Mouse (Mus musculus): Measurements from ENCODE around the gene Dact2. TPM values are rescaled to one million over a fixed set of nuclear protein-coding genes. Genes with fewer than 3 reads are reported as not detected.

The Dact2 gene
- total and polyA plus RNA-seq, 3 experiments = 0.76 to 1.4 (median 0.80) TPM

GRCm38 (mm10) chr17:14201281-14201787 lies 2.8 kb downstream of the Dact2 start:
- no peak overlapping the region for H3K9ac ChIP-seq (ENCODE audit: low read depth, low read length)
- H3K27ac ChIP-seq = no peak overlapping the region
- WGBS = 27% methylated on average over 12 of the region's 12 CpGs
- H3K4me3 ChIP-seq = no peak overlapping the region
- intact Hi-C loops (cut with DNase I) = loop anchor here (10.0 kb wide), 1 partner anchor 367 kb away; no protein-coding TSS in a partner anchor
- H3K36me3 ChIP-seq (ENCODE audit: control insufficient read depth, insufficient read depth, low read length) = no peaks in the 10 kb centered on the region
- no peak for DNase-seq
- H3K79me2 ChIP-seq (replicated peaks; ENCODE audit: control insufficient read depth, insufficient read depth, low read length) = no peaks in the 10 kb centered on the region
- H3K4me1 ChIP-seq (ENCODE audit: control insufficient read depth, insufficient read depth, low read length) = no peaks in the 10 kb centered on the region; the same call in 1 of the 2 replicates
- TF ChIP-seq EP300 (IDR thresholded peaks at IDR 0.05; ENCODE audit: insufficient read depth, low read depth, low read length) (no peak), POLR2A (IDR thresholded peaks at IDR 0.05; ENCODE audit: insufficient read depth, low read depth, low read length) (no peak), CTCF (IDR thresholded peaks at IDR 0.05) (no peak)
- peaks cover 8% of the 10 kb centered on the region for H3K27me3 ChIP-seq (ENCODE audit: control insufficient read depth, insufficient read depth, low read length)

GRCm38 (mm10) chr17:14200206-14200605 lies 3.9 kb downstream of the Dact2 start:
- no peak for DNase-seq
- no peaks in the 10 kb centered on the region for H3K36me3 ChIP-seq (ENCODE audit: control insufficient read depth, insufficient read depth, low read length)
- 91% methylated on average over 7 of the region's 7 CpGs for WGBS
- no peaks in the 10 kb centered on the region for H3K79me2 ChIP-seq (replicated peaks; ENCODE audit: control insufficient read depth, insufficient read depth, low read length)
- no peak overlapping the region for H3K4me3 ChIP-seq
- H3K4me1 ChIP-seq (ENCODE audit: control insufficient read depth, insufficient read depth, low read length) = no peaks in the 10 kb centered on the region; the same call in 1 of the 2 replicates
- H3K27ac ChIP-seq = no peak overlapping the region
- peaks cover 8% of the 10 kb centered on the region for H3K27me3 ChIP-seq (ENCODE audit: control insufficient read depth, insufficient read depth, low read length)
- TF ChIP-seq CTCF (IDR thresholded peaks at IDR 0.05) (no peak), EP300 (IDR thresholded peaks at IDR 0.05; ENCODE audit: insufficient read depth, low read depth, low read length) (no peak), POLR2A (IDR thresholded peaks at IDR 0.05; ENCODE audit: insufficient read depth, low read depth, low read length) (no peak)
- intact Hi-C loops (cut with DNase I) = loop anchor here (10.0 kb wide), 1 partner anchor 365 kb away; no protein-coding TSS in a partner anchor
- no peak overlapping the region for H3K9ac ChIP-seq (ENCODE audit: low read depth, low read length)

GRCm38 (mm10) chr17:14199621-14200020 lies 4.5 kb downstream of the Dact2 start:
- Histone ChIP-seq H3K4me3 (no peak overlapping the region), H3K9ac (ENCODE audit: low read depth, low read length) (no peak overlapping the region), H3K36me3 (ENCODE audit: control insufficient read depth, insufficient read depth, low read length) (no peaks in the 10 kb centered on the region), H3K79me2 (replicated peaks; ENCODE audit: control insufficient read depth, insufficient read depth, low read length) (no peaks in the 10 kb centered on the region), H3K4me1 (ENCODE audit: control insufficient read depth, insufficient read depth, low read length) (no peaks in the 10 kb centered on the region; the same call in 1 of the 2 replicates), H3K27ac (no peak overlapping the region), H3K27me3 (ENCODE audit: control insufficient read depth, insufficient read depth, low read length) (peaks cover 8% of the 10 kb centered on the region)
- DNase-seq = peak; percentile 34 to 35
- TF ChIP-seq POLR2A (IDR thresholded peaks at IDR 0.05; ENCODE audit: insufficient read depth, low read depth, low read length) = no peak
- TF ChIP-seq EP300 (IDR thresholded peaks at IDR 0.05; ENCODE audit: insufficient read depth, low read depth, low read length) = no peak
- no peak for TF ChIP-seq CTCF (IDR thresholded peaks at IDR 0.05)
- 31% methylated on average over 4 of the region's 4 CpGs for WGBS
- intact Hi-C loops (cut with DNase I) = loop anchor here (10.0 kb wide), 1 partner anchor 365 kb away; no protein-coding TSS in a partner anchor

GRCm38 (mm10) chr17:14192924-14193323 lies 11.2 kb downstream of the Dact2 start:
- no peak overlapping the region for H3K9ac ChIP-seq (ENCODE audit: low read depth, low read length)
- no peaks in the 10 kb centered on the region for H3K4me1 ChIP-seq (ENCODE audit: control insufficient read depth, insufficient read depth, low read length)
- H3K27me3 ChIP-seq (ENCODE audit: control insufficient read depth, insufficient read depth, low read length) = no peaks in the 10 kb centered on the region
- no peaks in the 10 kb centered on the region for H3K79me2 ChIP-seq (replicated peaks; ENCODE audit: control insufficient read depth, insufficient read depth, low read length)
- H3K36me3 ChIP-seq (ENCODE audit: control insufficient read depth, insufficient read depth, low read length) = no peaks in the 10 kb centered on the region
- no peak for DNase-seq
- intact Hi-C loops (cut with DNase I) = no loop called here
- 62% methylated on average over 9 of the region's 9 CpGs for WGBS
- no peak overlapping the region for H3K27ac ChIP-seq
- no peak overlapping the region for H3K4me3 ChIP-seq
- TF ChIP-seq EP300 (IDR thresholded peaks at IDR 0.05; ENCODE audit: insufficient read depth, low read depth, low read length) (no peak), POLR2A (IDR thresholded peaks at IDR 0.05; ENCODE audit: insufficient read depth, low read depth, low read length) (no peak), CTCF (IDR thresholded peaks at IDR 0.05) (no peak)

GRCm38 (mm10) chr17:14192432-14192831 lies 11.7 kb downstream of the Dact2 start:
- intact Hi-C loops (cut with DNase I) = no loop called here
- no peak for DNase-seq
- H3K9ac ChIP-seq (ENCODE audit: low read depth, low read length) = no peak overlapping the region
- TF ChIP-seq POLR2A (IDR thresholded peaks at IDR 0.05; ENCODE audit: insufficient read depth, low read depth, low read length) = no peak
- TF ChIP-seq EP300 (IDR thresholded peaks at IDR 0.05; ENCODE audit: insufficient read depth, low read depth, low read length) = no peak
- TF ChIP-seq CTCF (IDR thresholded peaks at IDR 0.05) = no peak
- no peak overlapping the region for H3K27ac ChIP-seq
- WGBS = 79% methylated on average over 4 of the region's 4 CpGs
- H3K4me1 ChIP-seq (ENCODE audit: control insufficient read depth, insufficient read depth, low read length) = no peaks in the 10 kb centered on the region
- no peaks in the 10 kb centered on the region for H3K79me2 ChIP-seq (replicated peaks; ENCODE audit: control insufficient read depth, insufficient read depth, low read length)
- H3K36me3 ChIP-seq (ENCODE audit: control insufficient read depth, insufficient read depth, low read length) = no peaks in the 10 kb centered on the region
- no peaks in the 10 kb centered on the region for H3K27me3 ChIP-seq (ENCODE audit: control insufficient read depth, insufficient read depth, low read length)
- no peak overlapping the region for H3K4me3 ChIP-seq

- DNase-seq = no peak
- Histone ChIP-seq H3K4me1 (ENCODE audit: control insufficient read depth, insufficient read depth, low read length) (no peaks in the 10 kb centered on the region), H3K27ac (no peak overlapping the region), H3K9ac (ENCODE audit: low read depth, low read length) (no peak overlapping the region), H3K4me3 (no peak overlapping the region), H3K27me3 (ENCODE audit: control insufficient read depth, insufficient read depth, low read length) (no peaks in the 10 kb centered on the region), H3K36me3 (ENCODE audit: control insufficient read depth, insufficient read depth, low read length) (no peaks in the 10 kb centered on the region), H3K79me2 (replicated peaks; ENCODE audit: control insufficient read depth, insufficient read depth, low read length) (no peaks in the 10 kb centered on the region)
- intact Hi-C loops (cut with DNase I) = no loop called here
- no peak for TF ChIP-seq EP300 (IDR thresholded peaks at IDR 0.05; ENCODE audit: insufficient read depth, low read depth, low read length)
- no peak for TF ChIP-seq POLR2A (IDR thresholded peaks at IDR 0.05; ENCODE audit: insufficient read depth, low read depth, low read length)
- TF ChIP-seq CTCF (IDR thresholded peaks at IDR 0.05) = no peak
These were observed 15.6 kb downstream of the Dact2 start for GRCm38 (mm10) chr17:14188455-14188854.

Measured in heart, adult 2 months (tissue).